Mouse (Mus musculus): ENCODE results near the gene Ddx17. TPM values are rescaled to one million over a fixed set of nuclear protein-coding genes. Genes with fewer than 3 reads are reported as not detected.

Gene Ddx17
- polyA plus RNA-seq, 1 experiment: 345 TPM

GRCm38 (mm10) chr15:79518571-79518970 lies 28.0 kb downstream of the Ddx17 start:
- no peak for DNase-seq (ENCODE audit: low read depth)

- DNase-seq (ENCODE audit: low read depth): no peak
Measured at GRCm38 (mm10) chr15:79517710-79518109, 28.8 kb downstream of the Ddx17 start.

- DNase-seq (ENCODE audit: low read depth): no peak
Measured at GRCm38 (mm10) chr15:79516171-79517096, 30.1 kb downstream of the Ddx17 start, which contains the start of gene Kdelr3. Gene Kdelr3, plus strand, starts transcription at chr15:79516411.

GRCm38 (mm10) chr15:79513940-79514339 lies 32.6 kb downstream of the Ddx17 start:
- no peak for DNase-seq (ENCODE audit: low read depth)

GRCm38 (mm10) chr15:79511553-79512320 lies 34.8 kb downstream of the Ddx17 start:
- DNase-seq (ENCODE audit: low read depth): no peak

- no peak for DNase-seq (ENCODE audit: low read depth)
Measured at GRCm38 (mm10) chr15:79510425-79510824, 36.1 kb downstream of the Ddx17 start.

GRCm38 (mm10) chr15:79509998-79510397 lies 36.5 kb downstream of the Ddx17 start:
- no peak for DNase-seq (ENCODE audit: low read depth)

- no peak for DNase-seq (ENCODE audit: low read depth)
Measured at GRCm38 (mm10) chr15:79507055-79507828, 39.3 kb downstream of the Ddx17 start.

GRCm38 (mm10) chr15:79506460-79506859 lies 40.1 kb downstream of the Ddx17 start:
- no peak for DNase-seq (ENCODE audit: low read depth)

GRCm38 (mm10) chr15:79505616-79506283 lies 40.8 kb downstream of the Ddx17 start:
- DNase-seq (ENCODE audit: low read depth): no peak

- no peak for DNase-seq (ENCODE audit: low read depth)
Measured at GRCm38 (mm10) chr15:79504707-79505452, 41.7 kb downstream of the Ddx17 start, which contains the start of gene Kcnj4. Gene Kcnj4, minus strand, starts transcription at chr15:79505241.

- no peak for DNase-seq (ENCODE audit: low read depth)
Measured at GRCm38 (mm10) chr15:79503438-79503837, 43.1 kb downstream of the Ddx17 start.

GRCm38 (mm10) chr15:79502891-79503341 lies 43.6 kb downstream of the Ddx17 start:
- no peak for DNase-seq (ENCODE audit: low read depth)

- DNase-seq (ENCODE audit: low read depth): no peak
Measured at GRCm38 (mm10) chr15:79500110-79500509, 46.4 kb downstream of the Ddx17 start.

- no peak for DNase-seq (ENCODE audit: low read depth)
Measured at GRCm38 (mm10) chr15:79493527-79493926, 53.0 kb downstream of the Ddx17 start.

- no peak for DNase-seq (ENCODE audit: low read depth)
Measured at GRCm38 (mm10) chr15:79489463-79489862, 57.1 kb downstream of the Ddx17 start.

GRCm38 (mm10) chr15:79481181-79481688 lies 65.3 kb downstream of the Ddx17 start:
- DNase-seq (ENCODE audit: low read depth): no peak

Data from gonadal fat pad, adult 2 months (tissue).